Mouse (Mus musculus) monocyte, adult 59 days (primary cell): ENCODE data around the gene Clec4f. TPM values are rescaled to one million over a fixed set of nuclear protein-coding genes. Genes with fewer than 3 reads are reported as not detected.

Experiments
- total RNA-seq, 2 experiments: library from RNA; stranded (reverse); gene quantifications; one replicate each; pipeline ENCODE4 v1.2.4; 2023

The Clec4f gene
- not detected for total RNA-seq

DNA sequence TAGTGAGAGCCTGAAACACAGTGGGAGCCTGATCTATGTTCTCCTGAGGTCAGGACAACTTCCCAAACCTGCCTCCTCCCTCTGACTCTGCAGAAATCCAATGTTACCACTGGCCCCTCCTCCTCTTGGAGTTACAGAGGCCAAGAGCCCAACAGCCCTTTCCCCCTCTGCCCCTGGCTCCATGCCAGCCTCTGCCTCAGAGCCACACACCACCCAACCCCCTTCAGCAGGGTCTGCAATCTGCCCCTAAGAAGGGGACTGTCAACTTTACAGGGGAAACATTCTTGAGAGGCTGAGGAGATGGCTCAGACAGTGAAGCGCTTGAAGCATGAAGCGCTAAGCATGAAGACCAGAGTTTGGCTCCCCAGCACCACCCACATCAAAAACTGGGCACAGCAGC is at the start of gene Clec4f:
Gene Clec4f, minus strand, starts transcription at position 101 of the 400 bp plus-strand sequence.

DNA sequence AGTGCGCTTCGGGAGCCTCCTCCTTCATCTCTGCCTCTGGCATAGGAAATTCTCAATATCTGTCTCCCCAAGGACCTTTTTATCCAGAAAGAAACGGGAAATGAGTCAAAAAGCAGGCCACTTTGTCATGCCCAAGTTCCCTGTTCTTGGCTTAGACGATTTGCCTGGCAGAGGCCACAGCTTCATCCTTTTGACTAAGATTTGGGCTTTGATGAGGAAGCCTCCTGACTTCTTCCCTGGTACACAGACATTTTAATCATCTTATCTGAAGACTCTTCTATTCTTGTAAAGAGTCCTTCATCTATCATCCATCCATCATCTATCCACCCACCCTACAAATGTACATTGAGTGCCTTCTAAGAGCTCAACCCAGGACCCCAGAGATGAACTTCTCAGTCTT is 21.8 kb upstream of the Clec4f start, which contains the start of gene Cd207:
Gene Cd207, minus strand, starts transcription at position 101 of the 400 bp plus-strand sequence.

Other genes starting within 250 kb of the Clec4f start
- 10 to 100 TPM; 84.0 to 91.8 TPM for gene Tet3, start 197.1 kb downstream of the Clec4f start, total RNA-seq
- 10 to 100 TPM; 43.8 to 49.0 TPM for gene Dguok, start 149.2 kb downstream of the Clec4f start, total RNA-seq
- not detected for gene Actg2, start 119.9 kb downstream of the Clec4f start, total RNA-seq
- 10 to 100 TPM; 23.4 to 27.7 TPM for gene Stambp, start 83.5 kb downstream of the Clec4f start, total RNA-seq
- under 1 TPM in 1 of 2 experiments, not detected in 1; 0.46 TPM for gene Cd207, start 21.7 kb upstream of the Clec4f start, total RNA-seq
- gene Vax2, start 55.1 kb upstream of the Clec4f start, total RNA-seq: not detected
- gene Atp6v1b1, start 86.8 kb upstream of the Clec4f start, total RNA-seq: not detected
- not detected for gene Ankrd53, start 106.5 kb upstream of the Clec4f start, total RNA-seq
- 10 to 100 TPM; 52.2 to 56.6 TPM for gene Tex261, start 119.6 kb upstream of the Clec4f start, total RNA-seq
- 10 to 100 TPM; 27.5 to 37.0 TPM for gene Nagk, start 138.8 kb upstream of the Clec4f start, total RNA-seq
- gene Paip2b, start 175.6 kb upstream of the Clec4f start, total RNA-seq: 10 to 100 TPM in 1 of 2 experiments, 1 to 10 TPM in 1; 7.7 to 10.4 TPM
- gene Zfp638, start 210.9 kb upstream of the Clec4f start, total RNA-seq: 100 to 1,000 TPM; 114 to 154 TPM